2 mouse cellular contexts compared by ENCODE assay signal in the genomic region with DNA sequence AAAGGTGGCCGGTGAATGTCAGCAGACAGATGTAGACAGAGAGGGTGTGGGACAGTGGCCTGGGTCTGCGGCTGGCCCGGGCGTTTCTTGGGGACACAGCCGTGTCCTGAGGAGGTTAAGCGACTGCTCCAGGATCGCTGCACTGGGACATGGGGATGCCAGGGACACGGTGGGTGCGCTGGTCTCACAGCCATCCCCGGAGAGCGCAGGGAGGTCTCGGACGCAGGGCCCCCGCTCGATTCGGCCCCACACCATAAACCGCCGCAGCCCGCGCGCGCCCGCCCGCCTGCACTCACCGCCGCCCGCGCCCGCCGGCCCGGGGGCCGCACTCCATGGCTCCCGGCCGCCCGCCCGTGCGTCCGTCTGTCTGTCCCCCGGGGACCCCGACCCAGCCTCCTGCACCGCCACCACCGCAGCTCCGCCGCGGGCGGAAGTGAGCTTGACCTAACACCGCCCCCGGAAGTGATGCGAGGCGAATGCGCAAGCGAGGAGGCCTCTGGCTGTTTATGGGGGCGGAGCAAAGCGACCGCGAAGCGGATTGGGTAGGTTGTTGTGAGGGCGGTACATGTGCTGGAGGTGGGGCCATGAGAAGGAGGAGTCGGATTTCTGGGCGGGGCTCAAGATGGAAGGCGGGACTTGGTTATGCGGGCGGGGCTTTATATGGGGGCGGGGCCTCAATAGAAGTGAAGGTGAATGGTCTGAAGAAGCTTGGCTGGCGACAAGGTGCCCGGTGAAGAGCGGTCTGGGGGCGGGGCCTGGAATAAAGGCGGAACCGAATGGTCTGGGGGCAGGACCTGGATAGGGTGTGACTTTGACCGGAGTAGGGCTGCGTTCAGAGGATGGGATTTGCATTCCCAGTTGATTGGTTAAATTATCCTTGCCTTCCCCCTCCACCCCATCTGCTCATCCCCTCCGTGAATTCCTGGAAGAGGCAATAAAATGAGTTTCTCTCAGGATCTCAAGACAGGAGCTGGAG.
A peak's percentile ranks its signal among the peaks of the same experiment; 100 is the strongest.
TF ChIP-seq lines count a peak whose summit lies in the region.

A gene (minus strand): TSS at position 463 of the 976 bp plus-strand sequence.

TF ChIP-seq in C2C12, 6 proteins besides CTCF, POLR2A, EP300 and RAD21 (continued from another document):
- TF ChIP-seq USF1 (IDR thresholded peaks at IDR 0.05; ENCODE audit: low read depth) = peak; percentile 2
- TF ChIP-seq MAX (IDR thresholded peaks at IDR 0.05) = peak; percentile 69

TF ChIP-seq in myocyte, 11 proteins besides CTCF, POLR2A, EP300 and RAD21 (continued from another document):
- peak in 1 of 3 experiments; percentile 8 for TF ChIP-seq MYOD1 (IDR thresholded peaks at IDR 0.05; ENCODE audit: control insufficient read depth in 1 of 3, insufficient read length in 2 of 3, low read depth in 2 of 3)
